8 mouse cellular contexts compared by ENCODE assay signal in the genomic region with DNA sequence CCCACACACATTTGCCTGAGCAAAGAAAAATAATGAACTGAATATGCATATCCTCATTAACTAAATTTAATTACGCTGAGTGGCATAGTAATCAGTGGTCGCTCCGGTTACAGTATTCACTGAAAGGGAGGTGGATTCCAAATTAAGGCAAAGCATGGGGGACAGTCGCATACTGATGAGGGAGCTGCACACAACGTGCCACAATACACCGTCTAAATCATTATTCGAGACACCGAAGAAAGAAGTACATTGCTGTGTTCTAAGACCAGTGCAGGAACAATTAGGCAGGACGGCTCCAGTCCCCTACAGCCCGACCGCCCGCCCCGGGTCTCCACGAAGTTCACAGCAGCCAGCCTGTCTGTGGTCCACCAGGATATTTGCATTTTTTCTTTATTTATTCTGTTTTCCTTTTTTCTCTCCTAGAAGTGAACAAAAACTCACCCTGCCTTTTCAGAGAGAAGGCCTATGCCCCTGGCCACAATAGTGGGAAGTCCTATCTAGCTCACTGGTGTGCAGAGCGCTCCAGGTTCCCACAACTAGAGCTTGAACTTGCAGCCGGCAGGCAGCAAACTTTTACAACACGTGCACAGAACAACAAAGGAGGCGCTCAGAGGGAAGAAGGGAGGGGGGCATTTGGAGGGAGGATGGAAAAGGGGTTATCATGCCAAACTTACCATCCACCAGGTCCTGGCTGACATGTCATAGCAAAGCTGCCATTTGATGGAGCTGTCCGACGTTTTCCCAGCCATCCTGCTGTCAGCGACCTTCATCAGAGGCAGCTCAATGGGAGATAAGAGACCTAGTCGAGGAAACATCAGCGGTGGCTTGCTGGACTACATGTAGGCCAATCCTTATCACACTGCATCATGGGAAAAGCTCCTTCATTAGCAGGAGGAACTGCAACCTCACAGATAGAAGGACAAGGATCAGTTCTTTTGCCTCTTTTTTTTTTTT. TPM values are rescaled to one million over a fixed set of nuclear protein-coding genes. Genes with fewer than 3 reads are reported as not detected.
A peak's percentile ranks its signal among the peaks of the same experiment; 100 is the strongest.
DNase-seq lines count a peak whose midpoint lies in the region; ATAC-seq and TF ChIP-seq lines count a peak whose summit lies in the region.

Nfib (minus strand) TSS at position 910 of the 954 bp plus-strand sequence.

- WGBS in liver, embryonic 11.5 days = 57% methylated on average over 23 of the region's 23 CpGs
- WGBS in liver, postnatal 0 days (ENCODE audit: insufficient replicate concordance) = 58% methylated on average over 23 of the region's 23 CpGs
- WGBS in embryonic facial prominence, embryonic 10.5 days = 63% methylated on average over 23 of the region's 23 CpGs

- no peak for DNase-seq in liver, embryonic 11.5 days (ENCODE audit: low spot score)
- DNase-seq in liver, postnatal 0 days = no peak
- peak; percentile 22 for DNase-seq in embryonic facial prominence, embryonic 10.5 days (ENCODE audit: low spot score)
- DNase-seq in heart, adult 9 months (ENCODE audit: low spot score in 2 of 2) = peak; percentile 10 to 44
- no peak for DNase-seq in layer of hippocampus, postnatal 25 days (ENCODE audit: extremely low spot score in 1 of 2, low spot score in 1 of 2)
- DNase-seq in retina, postnatal 1 day = peak; percentile 95
- DNase-seq in T-cell, adult 2 months (ENCODE audit: low spot score) = no peak
- DNase-seq in frontal cortex, postnatal 36 days (ENCODE audit: low spot score in 2 of 2) = no peak

- no peak for ATAC-seq in liver, embryonic 11.5 days (replicated peaks; ENCODE audit: low FRiP score)
- ATAC-seq in liver, postnatal 0 days = no peak

- no peak within 1 kb of the TSS for H3K9ac ChIP-seq in liver, embryonic 11.5 days (ENCODE audit: low read depth, low read length)
- no peak within 1 kb of the TSS for H3K9ac ChIP-seq in liver, postnatal 0 days (replicated peaks)

- H3K4me3 ChIP-seq in liver, embryonic 11.5 days (ENCODE audit: low read depth, low read length) = no peak within 1 kb of the TSS
- H3K4me3 ChIP-seq in liver, postnatal 0 days (ENCODE audit: low read depth, low read length) = no peak within 1 kb of the TSS
- H3K4me3 ChIP-seq in embryonic facial prominence, embryonic 10.5 days = peak within 1 kb of the TSS; percentile 1; the same call in 1 of the 2 replicates

- H3K27me3 ChIP-seq in liver, embryonic 11.5 days (replicated peaks; ENCODE audit: control insufficient read depth, insufficient read depth, low read length) = no peaks in the 10 kb centered on the region
- H3K27me3 ChIP-seq in liver, postnatal 0 days (ENCODE audit: insufficient read depth, low read length) = no peaks in the 10 kb centered on the region
- no peaks in the 10 kb centered on the region for H3K27me3 ChIP-seq in embryonic facial prominence, embryonic 10.5 days (replicated peaks; ENCODE audit: low read depth, poor library complexity, severe bottlenecking)

- H3K36me3 ChIP-seq in liver, embryonic 11.5 days (ENCODE audit: control insufficient read depth, insufficient read depth, low read length) = no peaks in the 10 kb centered on the region
- no peaks in the 10 kb centered on the region for H3K36me3 ChIP-seq in liver, postnatal 0 days (replicated peaks; ENCODE audit: insufficient read depth, low read length)
- H3K36me3 ChIP-seq in embryonic facial prominence, embryonic 10.5 days (replicated peaks) = no peaks in the 10 kb centered on the region

- peaks cover 2% of the 10 kb centered on the region; the same call in 1 of the 2 replicates for H3K4me1 ChIP-seq in liver, embryonic 11.5 days (replicated peaks; ENCODE audit: control insufficient read depth, insufficient read depth, low read length)
- H3K4me1 ChIP-seq in liver, postnatal 0 days (ENCODE audit: insufficient read depth) = no peaks in the 10 kb centered on the region
- H3K4me1 ChIP-seq in embryonic facial prominence, embryonic 10.5 days = peaks cover 83% of the 10 kb centered on the region

- no peak within 1 kb of the TSS for H3K27ac ChIP-seq in liver, embryonic 11.5 days (ENCODE audit: low read depth, low read length)
- no peak within 1 kb of the TSS for H3K27ac ChIP-seq in liver, postnatal 0 days (ENCODE audit: low read depth)
- H3K27ac ChIP-seq in embryonic facial prominence, embryonic 10.5 days (replicated peaks) = peak within 1 kb of the TSS; percentile 83

- H3K4me2 ChIP-seq in liver, embryonic 11.5 days = no peak within 1 kb of the TSS
- H3K4me2 ChIP-seq in liver, postnatal 0 days (ENCODE audit: low read depth, low read length) = no peak within 1 kb of the TSS

- no peaks in the 10 kb centered on the region for H3K9me3 ChIP-seq in liver, embryonic 11.5 days (ENCODE audit: control insufficient read depth, low read length)
- H3K9me3 ChIP-seq in liver, postnatal 0 days (ENCODE audit: low read length) = no peaks in the 10 kb centered on the region
- no peaks in the 10 kb centered on the region for H3K9me3 ChIP-seq in embryonic facial prominence, embryonic 10.5 days

- TF ChIP-seq EP300 in liver, postnatal 0 days (IDR thresholded peaks at IDR 0.05; ENCODE audit: low read depth) = no peak

- no peak for TF ChIP-seq CTCF in liver, postnatal 0 days (IDR thresholded peaks at IDR 0.05; ENCODE audit: low read depth)

RNA-seq across cellular contexts. Expression of gene Nfib, which starts in this region (rescaled TPM):
- 20.5 and 26.9 TPM in 2 replicates for polyA plus RNA-seq in liver, embryonic 11.5 days (2014; fragmentation: Nextera tagmentation; extraction: Ambion mirVana)
- 7.7 and 8.3 TPM in 2 replicates for polyA plus RNA-seq in liver, postnatal 0 days (2015; fragmentation: Nextera tagmentation; extraction: Ambion mirVana)
- 17.3 and 26.7 TPM in 2 replicates for polyA plus RNA-seq in embryonic facial prominence, embryonic 10.5 days (2016; fragmentation: Nextera tagmentation; extraction: Ambion mirVana)
- total RNA-seq in layer of hippocampus, postnatal 25 days (2021) = 100 to 1,000 TPM; 163 to 199 TPM

Comparison
In these comparisons a context has a peak if more than half of its experiments do, and no peak if none do; other contexts are left out.
1. DNase-seq: peak in embryonic facial prominence, embryonic 10.5 days (single experiment), heart, adult 9 months (2 of 2) and retina, postnatal 1 day (single experiment); none in liver, embryonic 11.5 days (single experiment), liver, postnatal 0 days (single experiment), layer of hippocampus, postnatal 25 days (0 of 2), T-cell, adult 2 months (single experiment) and frontal cortex, postnatal 36 days (0 of 2).